Mouse (Mus musculus): ENCODE measurements around the gene Hcst.
A peak's percentile ranks its signal among the peaks of the same experiment; 100 is the strongest.

The Hcst gene

GRCm38 (mm10) chr7:30431793-30432192, 12.1 kb upstream of the Hcst start:
- DNase-seq = peak; percentile 75

GRCm38 (mm10) chr7:30430191-30430590, 10.5 kb upstream of the Hcst start:
- DNase-seq = no peak

GRCm38 (mm10) chr7:30429327-30429726, 9.7 kb upstream of the Hcst start:
- no peak for DNase-seq

- no peak for DNase-seq
Measured at GRCm38 (mm10) chr7:30423071-30423641, 3.5 kb upstream of the Hcst start.

- no peak for DNase-seq
Measured at GRCm38 (mm10) chr7:30422560-30422959, 2.9 kb upstream of the Hcst start.

GRCm38 (mm10) chr7:30421890-30422435, 2.3 kb upstream of the Hcst start:
- DNase-seq = peak; percentile 94

- DNase-seq = peak; percentile 72
Measured at GRCm38 (mm10) chr7:30421175-30421889, 1.7 kb upstream of the Hcst start, which contains the start of gene Nfkbid. Gene Nfkbid (plus strand): TSS chr7:30421732.

- DNase-seq = no peak
Measured at GRCm38 (mm10) chr7:30420673-30421072, 1.0 kb upstream of the Hcst start.

DNA sequence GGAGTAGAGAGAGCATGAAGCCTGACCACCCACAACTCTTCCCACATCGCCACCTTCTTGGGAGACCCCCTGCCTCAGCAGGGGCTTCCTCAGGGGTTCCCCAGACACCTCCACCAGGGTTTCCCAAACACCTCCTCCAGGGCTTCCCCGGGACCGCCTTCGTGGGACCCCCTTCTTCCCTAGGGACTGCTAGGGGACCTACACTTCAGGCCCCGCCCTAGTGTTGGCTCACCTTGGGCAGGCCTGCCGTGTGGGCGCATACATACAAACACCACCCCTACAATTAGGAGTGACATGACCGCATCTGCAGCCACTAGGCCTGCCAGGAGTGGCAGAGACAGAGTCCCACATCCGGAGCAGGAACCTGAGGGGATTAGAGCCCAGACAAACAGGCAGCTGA, 1.8 kb downstream of the Hcst start:
- no peak for DNase-seq

DNA sequence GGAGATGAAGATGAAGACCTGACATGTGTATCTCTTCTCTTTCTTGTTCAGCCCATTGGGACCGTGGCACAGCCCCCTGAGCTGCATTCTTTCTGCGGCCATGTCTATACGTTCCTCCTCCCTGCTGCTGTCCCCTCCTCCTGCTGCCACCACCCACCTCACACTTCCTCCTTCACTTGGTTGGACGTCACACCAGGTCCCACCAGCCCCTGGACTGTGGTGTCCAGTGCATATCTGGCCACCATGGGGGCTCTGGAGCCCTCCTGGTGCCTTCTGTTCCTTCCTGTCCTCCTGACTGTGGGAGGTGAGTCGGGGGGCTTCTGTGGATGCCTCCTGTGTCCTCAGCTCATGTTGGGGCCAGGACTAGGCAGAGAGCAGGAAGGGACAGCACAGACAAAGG, 6.1 kb downstream of the Hcst start, which contains the start of gene Tyrobp:
Gene Tyrobp, plus strand, starts transcription at position 165 of the 400 bp plus-strand sequence.
- DNase-seq = no peak

DNA sequence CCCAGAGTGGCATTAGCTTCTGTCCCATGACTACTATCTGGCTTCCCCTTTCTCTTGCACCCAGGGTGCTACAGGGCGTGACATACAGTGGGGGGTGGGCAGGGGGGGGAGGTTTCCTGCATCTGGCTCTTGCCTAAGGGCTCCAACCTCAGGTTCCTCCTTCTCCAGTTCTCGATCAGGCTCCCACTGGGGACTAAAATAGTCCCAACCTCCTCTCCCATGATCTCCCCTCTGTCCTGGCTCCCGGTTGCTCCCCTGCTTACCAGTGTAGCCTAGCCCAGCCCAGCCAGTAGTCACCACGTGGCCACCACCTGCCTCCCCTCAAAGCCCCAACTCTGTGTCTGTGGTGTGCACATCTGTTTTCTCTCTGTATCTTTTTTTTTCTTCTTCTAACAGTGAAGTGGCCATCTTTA, 6.9 kb downstream of the Hcst start:
- DNase-seq = no peak

DNA sequence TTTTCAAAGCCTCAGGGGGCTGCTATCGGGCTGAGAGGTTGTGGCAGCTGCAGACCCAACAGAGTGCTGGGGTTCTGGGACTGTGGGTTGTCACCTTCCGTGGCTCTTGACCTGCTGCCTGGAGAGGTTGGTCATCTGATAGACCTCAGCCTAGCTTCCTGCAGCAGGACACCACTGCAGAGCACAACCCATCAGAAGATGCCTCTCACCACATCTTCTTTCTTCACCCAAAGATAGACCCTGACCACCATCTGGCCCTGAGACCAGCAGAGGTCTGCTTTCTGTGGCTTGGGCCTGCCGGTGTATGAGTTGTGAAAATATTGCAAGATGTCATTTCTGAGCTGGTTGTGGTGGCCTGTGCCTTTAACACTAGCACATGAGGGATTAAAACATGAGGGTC, 8.6 kb downstream of the Hcst start:
- no peak for DNase-seq

DNA sequence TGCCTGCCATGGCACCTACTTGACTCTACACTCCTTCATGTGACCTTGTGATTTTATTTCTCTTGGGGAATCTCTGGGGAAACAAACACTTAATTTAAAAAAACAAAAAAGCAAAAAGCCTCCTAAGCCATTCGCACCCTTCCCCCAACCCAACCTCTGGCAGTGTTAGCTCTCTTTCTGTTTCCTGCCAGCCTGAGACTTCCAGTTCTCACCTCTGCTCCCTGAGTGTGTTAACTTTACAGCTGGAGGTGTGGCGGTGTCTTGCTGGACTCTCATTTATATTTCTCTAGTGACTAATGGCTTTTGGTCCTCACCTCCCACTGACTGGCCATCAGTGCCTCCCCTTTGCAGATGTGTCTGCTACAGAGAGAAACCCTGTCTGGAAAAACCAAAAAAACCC, 9.9 kb downstream of the Hcst start:
- no peak for DNase-seq

GRCm38 (mm10) chr7:30408639-30409038, 11.0 kb downstream of the Hcst start:
- no peak for DNase-seq

- no peak for DNase-seq
Measured at GRCm38 (mm10) chr7:30402343-30402742, 17.3 kb downstream of the Hcst start.

DNA sequence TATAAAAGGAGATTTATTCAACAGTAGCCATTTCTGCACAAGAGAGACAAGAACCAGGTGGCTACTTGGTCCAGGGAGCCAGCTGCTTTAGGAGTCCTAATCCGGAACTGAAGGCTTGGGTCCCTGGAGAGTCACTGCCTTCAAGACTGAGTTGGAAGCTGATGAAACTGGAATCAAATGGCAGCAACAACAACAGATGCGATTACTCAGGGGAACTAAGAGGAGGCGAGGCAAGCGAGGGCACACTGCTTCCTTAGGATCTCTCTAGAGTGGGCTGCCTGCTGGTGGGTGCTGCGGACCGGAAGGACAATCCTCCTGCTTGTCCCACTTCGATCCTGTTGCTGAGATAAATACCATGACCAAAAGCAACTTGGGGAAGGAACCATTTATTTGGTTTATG, 20.0 kb downstream of the Hcst start:
- peak; percentile 25 for DNase-seq

GRCm38 (mm10) chr7:30394871-30395270, 24.8 kb downstream of the Hcst start:
- DNase-seq = peak; percentile 26

DNA sequence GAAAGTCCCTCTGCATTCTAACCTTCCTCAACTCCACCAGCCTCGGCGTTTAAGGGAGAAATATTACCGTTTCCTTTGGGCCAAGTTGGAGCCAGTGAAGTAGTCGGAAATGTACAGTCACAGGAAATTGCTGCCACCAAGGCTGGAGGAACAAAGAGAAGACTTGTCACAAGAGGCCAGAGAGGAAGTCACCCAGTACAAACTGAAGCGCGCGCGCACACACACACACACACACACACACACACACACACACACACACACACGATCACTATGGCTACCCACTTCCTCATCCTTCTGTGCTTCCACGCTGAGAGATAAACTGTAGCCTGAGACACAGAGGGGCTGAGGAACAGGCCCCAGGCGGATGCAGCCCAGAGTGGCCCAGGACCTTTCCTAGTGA, 25.3 kb downstream of the Hcst start:
- DNase-seq = peak; percentile 22

- DNase-seq = no peak
Measured at GRCm38 (mm10) chr7:30393631-30394030, 26.0 kb downstream of the Hcst start.

- no peak for DNase-seq
Measured at GRCm38 (mm10) chr7:30392746-30393520, 26.7 kb downstream of the Hcst start.

GRCm38 (mm10) chr7:30384106-30384505, 35.5 kb downstream of the Hcst start:
- no peak for DNase-seq

DNA sequence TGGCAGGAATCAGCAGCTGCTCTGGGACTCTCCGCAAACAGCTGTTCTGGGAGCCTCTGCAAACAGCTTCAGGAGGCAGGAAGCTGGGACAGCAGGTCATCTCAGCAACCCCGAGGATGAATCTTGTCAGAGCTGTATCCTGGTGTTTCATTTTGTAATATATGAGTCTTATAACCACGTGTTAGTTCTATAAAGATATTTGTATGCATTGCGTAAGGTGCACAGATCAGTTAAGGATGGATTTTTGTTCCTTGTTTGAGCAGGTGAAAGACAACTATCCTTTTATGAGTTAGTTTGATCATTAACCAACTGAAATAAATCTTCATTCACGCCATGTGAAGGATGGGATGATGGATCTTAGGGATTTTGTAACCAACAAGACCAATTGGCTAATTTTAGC, 39.6 kb downstream of the Hcst start:
- DNase-seq = no peak

DNA sequence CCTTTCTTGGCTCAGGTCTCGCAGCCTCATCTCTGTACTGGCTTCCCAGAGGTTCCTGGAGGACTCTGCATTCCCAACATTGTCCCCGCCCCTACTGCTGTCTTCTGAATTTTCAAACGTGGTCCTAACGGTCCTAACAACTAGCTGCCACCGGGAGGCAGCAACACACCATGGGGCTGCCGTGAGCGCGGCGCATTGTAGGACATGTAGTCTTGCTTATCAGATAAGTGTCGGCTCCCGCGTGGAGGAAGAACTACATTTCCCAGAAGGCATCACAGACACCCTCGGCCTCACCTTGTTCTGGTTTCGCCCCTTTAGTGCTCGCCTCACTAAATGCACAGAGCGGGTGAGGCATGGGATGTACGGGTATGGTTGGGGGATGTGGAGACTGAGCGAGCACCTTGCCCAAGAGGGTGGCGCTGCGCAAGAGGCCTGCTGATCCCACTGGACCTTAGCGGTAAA, 46.1 kb downstream of the Hcst start:
- peak; percentile 98 for DNase-seq

Measured in embryo, embryonic 11 days (tissue).